Mouse (Mus musculus) embryonic facial prominence, embryonic 11.5 days (tissue): Measurements from ENCODE around the gene Alpi. TPM values are rescaled to one million over a fixed set of nuclear protein-coding genes. Genes with fewer than 3 reads are reported as not detected.

Source experiments
- ATAC-seq: fragments of 200-750 bp; cut with Nextera tagmentation; replicated peaks from 2 replicates; pipeline ENCODE4 v1.8.0; 2017; ENCODE audit warnings: low read depth; ENCODE audit not compliant: insufficient number of reproducible peaks, low FRiP score, low TSS enrichment
- DNase-seq: peaks from one replicate; pipeline ENCODE4 v3.0.0-alpha.2; 2015; ENCODE audit warnings: low spot score
- H3K27ac ChIP-seq: fragments of 300-500 bp; sonication (generic); replicated peaks from 2 replicates; pipeline ENCODE4 v1.5.1; 2014; ENCODE audit warnings: mild to moderate bottlenecking, low read depth, low read length, control low read depth
- H3K27me3 ChIP-seq: fragments of 300-500 bp; sonication (generic); 2 replicates; pipeline ENCODE4 v1.6.1; 2014; ENCODE audit warnings: mild to moderate bottlenecking, low read length, moderate library complexity, mixed read lengths; ENCODE audit not compliant: control insufficient read depth, insufficient read depth
- H3K36me3 ChIP-seq: fragments of 300-500 bp; sonication (generic); replicated peaks from 2 replicates; pipeline ENCODE4 v1.6.1; 2014; ENCODE audit warnings: low read depth, mild to moderate bottlenecking, low read length, moderate library complexity, mixed read lengths; ENCODE audit not compliant: control insufficient read depth, insufficient read depth
- H3K4me1 ChIP-seq: fragments of 300-500 bp; sonication (generic); 2 replicates; pipeline ENCODE4 v1.6.1; 2014; ENCODE audit warnings: low read length, mixed read lengths; ENCODE audit not compliant: control insufficient read depth, insufficient read depth
- H3K4me2 ChIP-seq: fragments of 300-500 bp; sonication (generic); 2 replicates; pipeline ENCODE4 v1.6.1; 2014; ENCODE audit warnings: low read depth, mild to moderate bottlenecking, control low read depth, low read length, moderate library complexity
- H3K4me3 ChIP-seq: fragments of 300-500 bp; sonication (generic); 2 replicates; pipeline ENCODE4 v1.5.1; 2014; ENCODE audit warnings: low read depth, low read length, control low read depth
- H3K9ac ChIP-seq: fragments of 300-500 bp; sonication (generic); replicated peaks from 2 replicates; pipeline ENCODE4 v1.6.1; 2014; ENCODE audit warnings: mild to moderate bottlenecking, control low read depth, low read length
- H3K9me3 ChIP-seq: fragments of 300-500 bp; sonication (generic); replicated peaks from 2 replicates; pipeline ENCODE4 v1.6.1; 2016; ENCODE audit warnings: mild to moderate bottlenecking, low read length, inconsistent platforms, mixed read lengths; ENCODE audit not compliant: control insufficient read depth
- WGBS: fragments of 180-500 bp; shearing (Covaris S2); extraction: QIAGEN DNeasy Blood & Tissue Kit; methylation state at CpG from one replicate; pipeline ENCODE4 v1.1.7; 2014; 5-methylcytosine and 5-hydroxymethylcytosine counted together
- polyA plus RNA-seq: library from polyadenylated mRNA; unstranded; fragments of >200 nt; fragmentation: Nextera tagmentation; extraction: Ambion mirVana; gene quantifications from 2 replicates; pipeline ENCODE4 v1.2.1, GENCODE M21; 2014

Gene Alpi
- polyA plus RNA-seq, 1 experiment from 2014 or later, result not detected

GRCm38 (mm10) chr1:87057075-87057474 lies 44.3 kb downstream of the Alpi start:
- no peaks in the 10 kb centered on the region for H3K27me3 ChIP-seq
- 85% methylated on average over 4 of the region's 4 CpGs for WGBS
- H3K4me3 ChIP-seq, result no peak overlapping the region
- no peaks in the 10 kb centered on the region for H3K4me1 ChIP-seq
- no peak overlapping the region for H3K9ac ChIP-seq
- ATAC-seq (no peak), DNase-seq (no peak)
- no peak overlapping the region for H3K27ac ChIP-seq
- H3K36me3 ChIP-seq, result no peaks in the 10 kb centered on the region
- no peak overlapping the region for H3K4me2 ChIP-seq
- no peaks in the 10 kb centered on the region for H3K9me3 ChIP-seq

GRCm38 (mm10) chr1:87051369-87051768 lies 50.0 kb downstream of the Alpi start:
- H3K4me3 ChIP-seq, result no peak overlapping the region
- no peaks in the 10 kb centered on the region; the same call in 1 of the 2 replicates for H3K36me3 ChIP-seq
- DNase-seq (no peak), ATAC-seq (no peak)
- H3K9me3 ChIP-seq, result no peaks in the 10 kb centered on the region
- H3K27me3 ChIP-seq, result no peaks in the 10 kb centered on the region
- no peak overlapping the region for H3K27ac ChIP-seq
- H3K9ac ChIP-seq, result no peak overlapping the region
- no peak overlapping the region for H3K4me2 ChIP-seq
- 83% methylated on average over 4 of the region's 4 CpGs for WGBS
- no peaks in the 10 kb centered on the region for H3K4me1 ChIP-seq

- H3K36me3 ChIP-seq, result no peaks in the 10 kb centered on the region; the same call in 1 of the 2 replicates
- no peak overlapping the region for H3K27ac ChIP-seq
- no peak overlapping the region for H3K4me3 ChIP-seq
- WGBS, result 68% methylated on average over 1 of the region's 1 CpGs
- ATAC-seq (no peak), DNase-seq (no peak)
- no peak overlapping the region for H3K4me2 ChIP-seq
- H3K9me3 ChIP-seq, result no peaks in the 10 kb centered on the region
- H3K9ac ChIP-seq, result no peak overlapping the region
- no peaks in the 10 kb centered on the region for H3K27me3 ChIP-seq
- no peaks in the 10 kb centered on the region for H3K4me1 ChIP-seq
Measured at GRCm38 (mm10) chr1:87050700-87051099, 50.7 kb downstream of the Alpi start.

GRCm38 (mm10) chr1:87050072-87050471 lies 51.3 kb downstream of the Alpi start:
- no peak for DNase-seq
- Histone ChIP-seq H3K4me3 (no peak overlapping the region), H3K27me3 (no peaks in the 10 kb centered on the region), H3K9ac (no peak overlapping the region), H3K9me3 (no peaks in the 10 kb centered on the region), H3K36me3 (no peaks in the 10 kb centered on the region; the same call in 1 of the 2 replicates), H3K27ac (no peak overlapping the region), H3K4me1 (no peaks in the 10 kb centered on the region), H3K4me2 (no peak overlapping the region)
- 69% methylated on average over 3 of the region's 3 CpGs for WGBS
- ATAC-seq, result no peak

Other genes starting within 250 kb of the Alpi start
- gene Alppl2, start 11.7 kb downstream of the Alpi start, polyA plus RNA-seq, result not detected in 2 replicates
- not detected in 2 replicates for gene Akp3, start 23.4 kb upstream of the Alpi start, polyA plus RNA-seq
- 0.74 and 2.1 TPM in 2 replicates for gene Ecel1, start 54.9 kb upstream of the Alpi start, polyA plus RNA-seq
- gene Prss56, start 81.7 kb upstream of the Alpi start, polyA plus RNA-seq, result 0.28 and 0.74 TPM in 2 replicates
- gene Chrnd, start 89.0 kb upstream of the Alpi start, polyA plus RNA-seq, result 0.15 and 0.22 TPM in 2 replicates
- 2.2 and 2.3 TPM in 2 replicates for gene Chrng, start 103.1 kb upstream of the Alpi start, polyA plus RNA-seq
- gene Eif4e2, start 112.3 kb upstream of the Alpi start, polyA plus RNA-seq, result 141 and 148 TPM in 2 replicates
- gene Efhd1, start 162.8 kb upstream of the Alpi start, polyA plus RNA-seq, result 0.81 and 1.1 TPM in 2 replicates
- 49.1 and 49.4 TPM in 2 replicates for gene Gigyf2, start 225.4 kb upstream of the Alpi start, polyA plus RNA-seq